Mouse (Mus musculus): Measurements from ENCODE around the gene Ctla2b. TPM values are rescaled to one million over a fixed set of nuclear protein-coding genes. Genes with fewer than 3 reads are reported as not detected.
"Not testable (repeated sequence)": the region's sequence is repeated elsewhere in the genome, so short reads cannot be mapped to it uniquely, and the experiment has no call there.

Gene Ctla2b
- 8.3 and 10.1 TPM in 2 replicates for polyA plus RNA-seq (2014; fragmentation: Nextera tagmentation; extraction: Ambion mirVana)

DNA sequence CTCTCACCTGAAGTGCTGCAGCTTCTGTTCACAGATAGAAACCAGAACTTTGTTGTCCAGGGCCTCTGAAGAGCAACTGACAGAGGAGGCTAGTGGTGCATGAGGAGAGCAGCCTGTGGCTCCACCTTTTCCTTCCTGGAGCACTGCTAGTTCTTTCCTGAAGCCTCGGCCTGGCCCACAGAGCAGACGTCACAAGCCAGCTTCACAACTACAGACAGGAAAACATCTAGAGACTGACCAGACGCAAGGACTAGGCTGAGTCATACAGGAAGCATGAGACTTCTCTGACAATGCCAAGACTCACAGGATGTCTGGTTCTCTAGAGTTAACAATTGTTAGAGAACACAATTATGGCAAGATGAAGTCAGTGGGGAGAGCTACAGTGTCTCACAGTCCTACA, at the start of gene Ctla2b:
Ctla2b (minus strand) TSS at position 120 of the 400 bp plus-strand sequence.
- no peak within 1 kb of the TSS for H3K9ac ChIP-seq
- no peak for TF ChIP-seq CTCF (IDR thresholded peaks at IDR 0.05; ENCODE audit: low read depth)
- no peaks in the 10 kb centered on the region for H3K27me3 ChIP-seq (ENCODE audit: insufficient read depth, low read length)
- H3K4me1 ChIP-seq (ENCODE audit: insufficient read depth), result no peaks in the 10 kb centered on the region
- 48% methylated on average over 3 of the region's 3 CpGs for WGBS
- no peak within 1 kb of the TSS for H3K27ac ChIP-seq (ENCODE audit: low read depth)
- DNase-seq (peak; percentile 57), ATAC-seq (ENCODE audit: insufficient read depth) (peak; percentile 79; the same call in 1 of the 2 replicates)
- H3K4me3 ChIP-seq (ENCODE audit: low read depth, low read length), result no peak within 1 kb of the TSS
- no peaks in the 10 kb centered on the region for H3K9me3 ChIP-seq (ENCODE audit: low read depth, low read length)
- no peak within 1 kb of the TSS for H3K4me2 ChIP-seq
- H3K36me3 ChIP-seq (ENCODE audit: insufficient read depth), result no peaks in the 10 kb centered on the region

DNA sequence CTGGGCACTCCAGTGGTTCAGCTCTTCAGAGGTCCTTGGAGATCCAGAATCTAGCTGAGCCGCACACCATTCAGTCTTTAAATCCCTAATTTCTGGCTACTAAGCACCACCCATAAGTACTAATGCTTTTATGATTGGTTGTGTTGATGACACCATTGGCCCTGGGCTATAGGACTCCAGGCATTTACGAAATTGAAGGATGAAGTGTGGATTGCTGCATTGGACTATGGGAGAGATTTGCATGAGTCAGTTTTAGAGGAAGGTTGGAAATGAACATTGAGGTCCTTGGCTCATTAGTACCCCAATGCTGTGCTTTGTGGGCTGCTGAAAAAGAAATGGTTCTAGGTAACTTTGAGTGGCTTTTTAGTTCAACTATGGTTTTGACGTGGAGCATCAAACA, 44.6 kb upstream of the Ctla2b start, which contains the start of gene Tpbpa:
Tpbpa (minus strand) TSS at position 101 of the 400 bp plus-strand sequence.
- not testable (repeated sequence) for H3K4me1 ChIP-seq (ENCODE audit: insufficient read depth); ATAC-seq (ENCODE audit: insufficient read depth); H3K36me3 ChIP-seq (ENCODE audit: insufficient read depth); H3K9ac ChIP-seq; H3K4me3 ChIP-seq (ENCODE audit: low read depth, low read length); H3K27ac ChIP-seq (ENCODE audit: low read depth); H3K4me2 ChIP-seq; H3K27me3 ChIP-seq (ENCODE audit: insufficient read depth, low read length); DNase-seq; H3K9me3 ChIP-seq (ENCODE audit: low read depth, low read length)
- 82% methylated on average over 3 of the region's 3 CpGs for WGBS

- 50% methylated on average over 5 of the region's 5 CpGs for WGBS
- no peak for TF ChIP-seq CTCF (IDR thresholded peaks at IDR 0.05; ENCODE audit: low read depth)
- peak; percentile 60 for DNase-seq
- Histone ChIP-seq H3K9ac (no peak within 1 kb of the TSS), H3K4me2 (no peak within 1 kb of the TSS), H3K4me3 (ENCODE audit: low read depth, low read length) (no peak within 1 kb of the TSS), H3K36me3 (ENCODE audit: insufficient read depth) (no peaks in the 10 kb centered on the region), H3K27ac (ENCODE audit: low read depth) (0 out of 2 replicates have a peak within 1 kb of the TSS, but pooled peaks have one; percentile 18), H3K9me3 (ENCODE audit: low read depth, low read length) (no peaks in the 10 kb centered on the region), H3K27me3 (ENCODE audit: insufficient read depth, low read length) (no peaks in the 10 kb centered on the region), H3K4me1 (ENCODE audit: insufficient read depth) (no peaks in the 10 kb centered on the region)
- peak; percentile 80 for ATAC-seq (ENCODE audit: insufficient read depth)
Observed at GRCm38 (mm10) chr13:60936500-60936901, 39.3 kb upstream of the Ctla2b start, which contains the start of the genes Gm49391 and Ctla2a. Gene Gm49391, minus strand, starts transcription at chr13:60936571. Gene Ctla2a, minus strand, starts transcription at chr13:60936625.

GRCm38 (mm10) chr13:60935490-60935889, 38.2 kb upstream of the Ctla2b start, which contains the start of gene Gm49393:
Gene Gm49393, minus strand, starts transcription at chr13:60935590.
- not testable (repeated sequence) for H3K27ac ChIP-seq (ENCODE audit: low read depth); H3K27me3 ChIP-seq (ENCODE audit: insufficient read depth, low read length); DNase-seq; H3K4me3 ChIP-seq (ENCODE audit: low read depth, low read length); H3K36me3 ChIP-seq (ENCODE audit: insufficient read depth); H3K9ac ChIP-seq; H3K9me3 ChIP-seq (ENCODE audit: low read depth, low read length); H3K4me1 ChIP-seq (ENCODE audit: insufficient read depth); H3K4me2 ChIP-seq; ATAC-seq (ENCODE audit: insufficient read depth)
- 60% methylated on average over 2 of the region's 2 CpGs for WGBS

DNA sequence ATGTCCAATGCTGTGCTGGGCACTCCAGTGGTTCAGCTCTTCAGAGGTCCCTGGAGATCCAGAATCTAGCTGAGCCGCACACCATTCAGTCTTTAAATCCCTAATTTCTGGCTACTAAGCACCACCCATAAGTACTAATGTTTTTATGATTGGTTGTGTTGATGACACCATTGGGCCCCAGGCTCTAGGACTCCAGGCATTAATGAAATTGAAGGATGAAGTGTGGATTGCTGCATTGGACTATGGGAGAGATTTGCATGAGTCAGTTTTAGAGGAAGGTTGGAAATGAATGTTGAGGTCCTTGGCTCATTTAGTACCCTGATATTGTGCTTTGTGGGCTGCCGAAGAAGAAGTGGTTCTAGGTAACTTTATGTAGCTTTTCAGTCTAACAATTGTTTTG, 7.5 kb upstream of the Ctla2b start, which contains the start of gene Tpbpb:
Tpbpb (minus strand) TSS at position 101 of the 400 bp plus-strand sequence.
- not testable (repeated sequence) for H3K4me3 ChIP-seq (ENCODE audit: low read depth, low read length); H3K27me3 ChIP-seq (ENCODE audit: insufficient read depth, low read length); ATAC-seq (ENCODE audit: insufficient read depth); H3K36me3 ChIP-seq (ENCODE audit: insufficient read depth); H3K9me3 ChIP-seq (ENCODE audit: low read depth, low read length); DNase-seq; H3K9ac ChIP-seq; H3K4me2 ChIP-seq; H3K4me1 ChIP-seq (ENCODE audit: insufficient read depth); H3K27ac ChIP-seq (ENCODE audit: low read depth)
- 80% methylated on average over 2 of the region's 2 CpGs for WGBS

DNA sequence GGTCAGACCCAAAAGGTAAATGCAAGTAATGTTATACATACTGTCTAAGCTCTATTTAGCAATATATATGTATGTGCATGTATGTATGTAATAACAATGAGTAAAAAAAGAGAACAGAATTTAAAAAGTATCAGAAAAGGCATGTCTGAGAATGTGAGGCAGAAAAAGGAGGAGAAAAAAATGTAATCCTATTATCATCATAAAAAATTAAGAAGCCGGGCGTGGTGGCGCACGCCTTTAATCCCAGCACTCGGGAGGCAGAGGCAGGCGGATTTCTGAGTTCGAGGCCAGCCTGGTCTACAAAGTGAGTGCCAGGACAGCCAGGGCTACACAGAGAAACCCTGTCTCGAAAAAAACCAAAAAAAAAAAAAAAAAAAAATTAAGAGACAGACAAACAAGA, 453 bp downstream of the Ctla2b start, which contains the start of gene Gm49392:
Gm49392 (minus strand) TSS at position 101 of the 400 bp plus-strand sequence.
- H3K4me1 ChIP-seq (ENCODE audit: insufficient read depth); H3K9me3 ChIP-seq (ENCODE audit: low read depth, low read length); H3K36me3 ChIP-seq (ENCODE audit: insufficient read depth); H3K27ac ChIP-seq (ENCODE audit: low read depth); H3K4me3 ChIP-seq (ENCODE audit: low read depth, low read length); DNase-seq; H3K4me2 ChIP-seq; H3K9ac ChIP-seq; ATAC-seq (ENCODE audit: insufficient read depth); H3K27me3 ChIP-seq (ENCODE audit: insufficient read depth, low read length): not testable (repeated sequence)
- 75% methylated on average over 8 of the region's 8 CpGs for WGBS

GRCm38 (mm10) chr13:60895406-60896160, 1.7 kb downstream of the Ctla2b start:
- no peak overlapping the region for H3K4me2 ChIP-seq
- no peak for TF ChIP-seq CTCF (IDR thresholded peaks at IDR 0.05; ENCODE audit: low read depth)
- no peaks in the 10 kb centered on the region for H3K36me3 ChIP-seq (ENCODE audit: insufficient read depth)
- no peaks in the 10 kb centered on the region for H3K9me3 ChIP-seq (ENCODE audit: low read depth, low read length)
- ATAC-seq (ENCODE audit: insufficient read depth) (no peak), DNase-seq (no peak)
- no peak overlapping the region for H3K9ac ChIP-seq
- no peak overlapping the region for H3K27ac ChIP-seq (ENCODE audit: low read depth)
- no peak overlapping the region for H3K4me3 ChIP-seq (ENCODE audit: low read depth, low read length)
- H3K27me3 ChIP-seq (ENCODE audit: insufficient read depth, low read length), result no peaks in the 10 kb centered on the region
- H3K4me1 ChIP-seq (ENCODE audit: insufficient read depth), result no peaks in the 10 kb centered on the region
